Mouse (Mus musculus) left cerebral cortex, adult 9 months (tissue): ENCODE results near the gene Rem2.

ENCODE experiments used
- DNase-seq, 2 experiments: peaks; one replicate each; pipeline ENCODE4 v3.0.0; 2022; ENCODE audit warnings: low spot score in 2 of 2

Gene Rem2

DNA sequence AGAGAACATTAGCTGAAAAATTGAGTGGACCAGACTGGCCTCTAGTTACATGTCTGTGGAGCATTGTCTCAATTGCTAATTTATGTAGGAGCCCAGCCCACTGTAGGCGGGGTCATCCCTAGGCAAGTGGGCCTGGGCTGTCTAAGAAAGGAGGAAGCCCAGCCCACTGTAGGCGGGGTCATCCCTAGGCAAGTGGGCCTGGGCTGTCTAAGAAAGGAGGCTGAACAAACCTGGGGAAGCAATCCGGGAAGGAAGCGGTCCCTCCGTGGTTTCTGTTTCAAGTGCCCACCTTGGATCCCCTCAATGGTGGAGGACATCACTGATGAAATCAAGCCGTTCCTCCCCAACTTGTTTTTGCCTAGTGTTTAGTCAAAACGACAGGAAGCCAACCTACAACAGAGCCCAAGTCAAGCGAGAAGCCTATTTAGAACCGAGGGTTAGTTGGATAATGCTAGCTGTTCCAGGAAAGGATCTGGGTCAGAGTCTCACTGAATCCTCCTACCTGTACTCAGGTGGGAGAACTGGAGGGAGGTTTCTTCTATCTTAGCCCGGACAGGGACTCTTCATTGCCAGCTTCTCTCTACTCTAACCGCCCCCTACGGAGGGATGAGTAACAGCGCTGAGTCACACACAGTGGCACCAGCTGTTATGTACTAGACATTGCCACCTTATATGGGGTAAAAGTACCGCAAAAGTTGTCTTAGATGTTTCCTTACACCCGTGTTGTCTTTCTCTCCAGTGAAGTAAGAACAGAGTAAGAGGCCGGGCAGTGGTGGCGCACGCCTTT, 16.6 kb downstream of the Rem2 start:
- peak; percentile 51 to 67 for DNase-seq

DNA sequence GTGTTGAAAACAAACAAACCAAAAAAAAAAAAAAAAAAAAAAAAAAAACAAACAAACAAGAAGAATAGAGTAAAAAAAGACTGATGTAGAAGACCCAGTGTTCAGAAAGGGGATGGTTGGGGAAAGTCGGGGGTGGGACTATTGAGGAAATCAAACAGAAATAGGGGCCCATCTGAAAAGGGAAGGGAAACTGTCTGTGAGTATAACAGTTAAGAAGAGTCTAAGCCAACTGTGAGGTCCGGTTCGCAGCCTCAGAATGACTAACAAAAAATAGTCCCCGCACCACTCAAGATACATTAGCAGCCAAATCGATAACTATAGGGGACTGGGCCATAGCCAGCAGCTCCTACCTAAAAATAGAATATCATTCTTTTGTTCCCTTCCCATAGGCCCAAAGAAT, 17.3 kb downstream of the Rem2 start:
- no peak for DNase-seq

DNA sequence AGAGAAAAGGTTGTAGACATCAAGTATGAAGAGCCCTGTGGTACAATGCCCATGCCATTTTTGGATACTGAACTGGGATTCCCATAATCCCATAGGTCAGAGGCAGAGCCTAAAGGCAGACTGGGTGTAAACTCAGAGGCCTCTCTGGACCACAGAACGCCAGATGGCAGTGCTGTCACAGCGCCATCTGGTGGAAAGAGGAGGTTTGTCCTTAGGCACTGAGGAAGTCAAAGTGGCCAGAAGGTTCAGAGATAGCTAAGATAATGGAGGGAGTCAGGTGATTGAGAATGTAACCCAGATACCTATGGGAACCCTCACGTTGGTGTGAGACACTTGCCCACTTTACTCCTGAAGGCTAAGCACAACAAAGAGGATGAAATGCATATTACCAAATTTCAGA, 18.3 kb downstream of the Rem2 start:
- DNase-seq, result peak in 1 of 2 experiments; percentile 72

DNA sequence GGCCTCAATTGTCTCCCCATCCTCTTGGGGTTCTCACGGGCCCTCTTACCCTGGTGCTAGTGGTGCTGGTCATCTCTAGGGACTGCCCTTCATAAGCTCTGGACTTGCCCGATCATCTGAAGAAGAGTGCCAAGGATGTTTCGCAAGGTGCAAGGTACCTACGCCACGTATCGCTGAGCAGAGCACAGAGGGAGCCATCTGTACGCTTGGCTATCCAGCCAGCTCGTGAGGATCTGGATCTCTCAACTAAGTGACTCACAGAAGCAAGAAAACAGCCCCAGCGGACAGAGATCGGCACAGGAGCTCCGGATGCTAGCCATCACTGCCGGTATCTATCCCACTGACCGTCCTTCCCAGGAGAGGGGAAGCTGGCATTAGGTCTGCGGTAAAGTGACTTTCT, 20.8 kb downstream of the Rem2 start:
- no peak for DNase-seq

DNA sequence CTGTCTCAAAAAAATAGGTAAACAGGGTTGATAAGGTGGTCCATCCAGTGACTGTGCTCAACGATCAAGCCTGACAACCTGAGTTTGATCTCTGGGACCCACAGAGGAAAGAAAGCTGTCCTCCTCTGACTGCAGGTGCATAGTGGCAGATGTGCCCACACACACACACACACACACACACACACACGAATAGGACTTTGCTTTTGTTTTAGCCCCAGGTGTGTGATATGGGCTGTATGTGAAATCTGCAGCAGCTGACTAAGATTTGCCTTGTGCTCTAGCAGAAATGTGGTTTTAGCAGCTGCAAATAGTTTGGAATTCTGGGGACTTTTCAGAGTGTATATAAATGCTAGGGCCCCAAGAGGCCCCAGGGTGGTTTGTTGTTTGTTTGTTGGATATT, 23.4 kb downstream of the Rem2 start:
- DNase-seq, result no peak

DNA sequence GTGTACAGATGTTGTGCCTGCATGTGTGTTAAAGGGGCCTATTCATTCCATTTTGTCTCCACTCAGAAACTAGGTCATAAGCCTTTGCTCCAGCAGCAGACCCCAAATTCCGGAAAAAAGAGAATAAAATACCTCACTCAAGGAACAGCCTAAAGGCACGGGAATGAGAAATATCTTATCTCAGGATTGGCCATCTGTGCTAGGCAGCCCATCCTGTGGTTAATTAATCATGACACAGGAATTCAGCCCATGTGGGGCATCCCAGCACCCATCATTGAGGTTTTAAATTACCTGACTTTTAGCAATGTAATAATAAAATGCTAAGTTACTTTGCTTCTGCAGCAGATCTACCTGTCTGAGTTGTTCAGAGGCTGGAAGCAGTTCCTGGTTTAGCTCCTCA, 25.5 kb downstream of the Rem2 start:
- DNase-seq, result no peak

DNA sequence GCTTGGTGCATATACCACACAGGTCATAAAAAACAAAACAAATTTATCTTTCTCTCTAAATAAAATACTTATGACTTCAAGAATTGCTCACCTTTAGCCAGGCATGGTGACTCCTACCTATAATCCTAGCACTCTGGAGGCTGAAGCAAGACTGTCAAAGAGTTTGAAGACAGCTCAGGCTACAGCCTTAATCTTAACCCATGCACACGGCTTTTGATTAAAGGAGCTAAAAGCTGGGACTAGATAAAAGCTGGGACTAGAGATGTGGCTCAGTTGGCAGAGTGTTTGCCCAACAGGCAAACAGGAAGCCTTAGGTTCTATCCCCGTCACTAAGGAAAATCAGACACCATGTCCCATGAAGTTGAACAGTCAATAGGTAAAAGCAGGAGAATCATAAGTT, 27.2 kb downstream of the Rem2 start:
- no peak for DNase-seq

DNA sequence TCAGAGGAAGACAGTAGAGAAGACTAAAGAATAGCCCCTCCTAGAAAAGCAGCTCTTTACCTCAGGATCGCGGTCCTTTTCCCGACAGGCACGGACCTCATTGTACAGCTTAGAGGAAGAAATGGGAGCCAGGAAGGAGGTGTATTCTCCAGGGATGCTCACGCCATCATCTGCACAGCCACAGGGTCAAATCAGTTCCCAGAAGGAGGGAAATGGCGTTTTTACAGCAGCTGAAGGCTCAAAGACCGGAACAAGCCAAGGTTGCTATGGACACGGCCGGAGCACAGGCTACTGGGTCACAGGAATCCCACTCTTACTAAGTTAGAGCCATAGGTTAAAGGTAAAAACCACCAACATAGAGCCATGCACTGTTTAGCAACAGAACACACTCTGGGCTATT, 33.9 kb downstream of the Rem2 start:
- DNase-seq, result no peak

DNA sequence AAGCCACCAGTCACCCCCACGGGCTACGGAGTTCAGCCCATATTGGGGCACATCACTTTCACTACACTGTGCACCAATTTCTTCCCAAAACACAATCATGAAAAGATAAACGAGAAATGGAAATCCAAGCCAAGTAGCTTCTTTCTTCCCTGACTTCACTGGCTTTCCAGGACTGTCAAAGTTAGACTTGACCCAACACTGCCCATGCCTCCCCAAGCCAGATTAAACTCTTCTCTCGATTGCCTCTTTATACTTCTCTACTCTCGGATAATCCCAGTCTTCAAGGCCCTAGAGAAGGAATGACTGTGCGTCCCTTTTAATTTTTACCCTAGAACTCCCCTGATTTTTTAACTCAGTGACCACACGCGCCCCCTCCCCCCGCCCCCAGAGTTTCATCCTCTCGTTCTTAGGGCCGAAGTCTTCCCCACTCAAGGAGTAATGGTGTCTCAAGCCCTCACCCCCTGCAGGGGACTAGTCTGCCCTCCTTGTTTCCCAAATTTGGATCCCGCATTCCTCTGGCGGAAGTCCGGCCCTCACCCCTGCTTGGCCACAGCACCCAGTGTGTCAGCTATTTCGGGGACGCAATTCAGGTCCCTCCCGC, 40.9 kb downstream of the Rem2 start:
- no peak for DNase-seq

DNA sequence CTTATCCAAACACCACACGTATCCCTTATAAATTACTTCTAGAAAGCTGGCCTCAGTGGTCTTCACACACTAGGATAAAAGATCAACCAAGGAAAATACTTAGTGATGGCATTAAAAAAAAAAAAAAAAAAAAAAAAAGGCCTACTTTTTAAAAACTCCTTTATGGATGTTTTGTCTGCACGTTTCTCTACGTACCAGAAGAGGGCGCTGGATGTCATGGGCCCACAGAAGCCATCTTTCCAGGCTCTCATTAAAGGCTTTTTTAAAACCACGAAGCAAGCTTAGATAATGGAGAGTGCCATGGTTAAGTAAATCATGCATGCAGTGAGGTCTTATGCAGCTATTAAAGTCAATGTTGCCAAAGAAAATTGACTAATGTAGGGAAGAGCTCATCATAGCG, 47.7 kb downstream of the Rem2 start:
- no peak for DNase-seq

DNA sequence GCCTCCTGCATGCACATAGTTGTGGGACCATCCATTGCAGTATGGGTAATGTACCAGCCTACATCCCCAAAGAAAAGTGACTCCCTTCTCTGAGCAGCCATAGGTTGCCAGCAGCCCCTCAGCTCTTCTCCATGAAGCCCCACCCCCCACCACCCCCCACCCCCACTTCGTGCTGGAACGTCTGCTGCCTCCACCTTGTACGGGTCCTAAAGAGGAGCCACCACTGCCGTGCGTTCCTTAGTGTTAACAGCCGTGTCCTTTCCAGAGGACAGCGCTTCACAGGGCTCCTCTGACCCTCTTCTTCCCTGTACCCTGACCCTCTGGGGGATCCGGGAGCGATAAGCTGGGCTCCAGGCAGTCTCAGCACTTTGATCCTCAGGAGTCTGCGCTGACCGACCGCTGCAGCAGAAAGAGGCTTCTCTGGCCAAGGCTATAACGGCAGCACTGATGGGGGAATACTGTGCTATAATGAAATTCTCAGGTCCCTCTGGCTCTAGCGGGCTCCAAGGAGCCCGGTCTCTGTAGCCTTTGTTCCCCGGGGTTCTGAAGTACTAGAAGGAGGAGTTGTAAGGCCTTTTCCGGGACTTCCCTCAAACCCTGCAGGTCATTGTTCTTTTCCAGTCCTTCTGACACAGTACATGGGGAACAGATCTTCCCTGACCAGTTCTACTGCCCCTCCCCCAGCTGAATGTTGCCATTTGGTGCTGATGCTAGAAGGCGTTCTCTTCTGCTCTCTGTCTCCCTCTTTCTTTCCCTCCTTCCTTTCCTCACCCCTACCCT, 51.5 kb downstream of the Rem2 start:
- no peak for DNase-seq

DNA sequence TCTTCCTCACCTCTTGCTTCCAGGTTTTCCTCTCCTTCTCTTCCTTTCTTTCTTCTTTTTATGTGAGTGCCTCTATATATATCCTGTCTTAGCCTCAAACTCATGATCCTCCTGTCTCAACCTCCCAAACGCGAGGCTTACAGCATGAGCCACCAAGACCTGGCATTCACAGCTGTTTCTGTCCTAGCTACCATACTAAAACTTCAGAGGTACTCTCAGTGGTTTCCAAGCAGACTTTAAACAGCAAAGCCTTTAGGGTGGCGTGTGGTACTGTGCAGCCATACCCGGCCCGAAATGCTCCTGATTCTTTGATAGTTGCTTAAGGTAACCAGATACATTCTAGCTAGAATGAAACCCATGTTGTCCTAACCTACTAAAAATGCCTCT, 52.1 kb downstream of the Rem2 start:
- no peak for DNase-seq

DNA sequence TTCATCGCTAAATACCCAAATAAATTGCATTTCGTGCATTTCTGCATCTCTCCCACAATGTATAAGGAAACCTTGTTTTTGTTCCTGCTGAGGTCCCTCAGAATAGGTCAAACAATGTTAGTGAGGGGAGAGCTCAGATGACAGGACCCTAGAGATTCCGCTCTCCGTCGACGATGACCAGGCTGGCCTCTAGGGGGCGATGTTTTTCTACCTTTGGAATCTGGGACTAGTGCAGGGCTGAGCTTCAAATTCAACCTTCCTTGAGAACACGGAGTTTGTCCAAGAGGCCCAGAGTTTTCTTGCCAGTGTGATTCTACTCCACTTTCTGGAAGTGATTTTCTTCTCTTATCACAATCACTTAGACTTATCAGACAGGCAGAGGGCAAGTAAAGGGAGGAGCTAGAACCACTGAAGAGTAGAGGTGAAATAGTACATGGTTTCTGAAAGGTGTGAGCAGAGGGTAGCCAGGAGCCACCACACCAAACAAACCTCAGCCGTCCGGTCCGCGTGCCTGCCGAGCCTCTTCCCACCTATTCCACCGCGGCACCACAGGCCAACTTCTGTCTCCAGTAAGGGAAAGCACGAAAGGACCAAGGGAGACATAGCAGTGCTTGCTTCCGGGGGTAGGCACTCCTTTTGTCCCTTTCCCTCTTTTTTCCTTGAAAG, 52.7 kb downstream of the Rem2 start:
- DNase-seq, result peak in 1 of 2 experiments; percentile 90
